Mouse (Mus musculus): ENCODE measurements at regions not wholly inside any gene's neighbourhood (a gene's known extent, or its start where the extent isn't known, plus 50 kb on each side); places are given as distances from the start of the nearest gene placed in this dataset.

GRCm38 (mm10) chr1:98192671-98193070 lies 97.2 kb upstream of the Pam start:
- no peak for DNase-seq (ENCODE audit: low read depth)

GRCm38 (mm10) chr1:98192044-98192484 lies 96.6 kb upstream of the Pam start:
- DNase-seq (ENCODE audit: low read depth) = peak; percentile 59

- no peak for DNase-seq (ENCODE audit: low read depth)
These were observed 95.9 kb upstream of the Pam start for GRCm38 (mm10) chr1:98191331-98191730.

- peak; percentile 58 for DNase-seq (ENCODE audit: low read depth)
These were observed 95.3 kb upstream of the Pam start for GRCm38 (mm10) chr1:98190741-98191140.

GRCm38 (mm10) chr1:98189991-98190471 lies 94.6 kb upstream of the Pam start:
- peak; percentile 83 for DNase-seq (ENCODE audit: low read depth)

GRCm38 (mm10) chr1:98180372-98180771 lies 84.9 kb upstream of the Pam start:
- DNase-seq (ENCODE audit: low read depth) = peak; percentile 27

GRCm38 (mm10) chr1:98179030-98179429 lies 83.6 kb upstream of the Pam start:
- peak; percentile 65 for DNase-seq (ENCODE audit: low read depth)

GRCm38 (mm10) chr1:98174811-98175132 lies 79.3 kb upstream of the Pam start:
- DNase-seq (ENCODE audit: low read depth) = no peak

GRCm38 (mm10) chr1:98173907-98174810 lies 78.7 kb upstream of the Pam start:
- no peak for DNase-seq (ENCODE audit: low read depth)

- DNase-seq (ENCODE audit: low read depth) = no peak
These were observed 78.0 kb upstream of the Pam start for GRCm38 (mm10) chr1:98173431-98173830.

GRCm38 (mm10) chr1:98171291-98171690 lies 75.8 kb upstream of the Pam start:
- DNase-seq (ENCODE audit: low read depth) = peak; percentile 75

GRCm38 (mm10) chr1:98169352-98169751 lies 73.9 kb upstream of the Pam start:
- peak; percentile 38 for DNase-seq (ENCODE audit: low read depth)

- DNase-seq (ENCODE audit: low read depth) = no peak
These were observed 72.4 kb upstream of the Pam start for GRCm38 (mm10) chr1:98167800-98168199.

GRCm38 (mm10) chr1:98162639-98162927 lies 67.1 kb upstream of the Pam start:
- no peak for DNase-seq (ENCODE audit: low read depth)

GRCm38 (mm10) chr1:98161882-98162638 lies 66.6 kb upstream of the Pam start:
- DNase-seq (ENCODE audit: low read depth) = no peak

GRCm38 (mm10) chr1:98158969-98159368 lies 63.5 kb upstream of the Pam start:
- DNase-seq (ENCODE audit: low read depth) = no peak

GRCm38 (mm10) chr1:98147361-98147760 lies 51.9 kb upstream of the Pam start:
- DNase-seq (ENCODE audit: low read depth) = peak; percentile 77
